Mouse (Mus musculus) intestine, postnatal 0 days (tissue): ENCODE results near the gene Cntrl. TPM values are rescaled to one million over a fixed set of nuclear protein-coding genes. Genes with fewer than 3 reads are reported as not detected.

ENCODE experiments used
- ATAC-seq: fragments of 200-750 bp; cut with Nextera tagmentation; 2 replicates; pipeline ENCODE4 v1.8.0; 2017; ENCODE audit warnings: mild to moderate bottlenecking, moderate TSS enrichment, moderate library complexity
- H3K27ac ChIP-seq: fragments of 300-500 bp; sonication (generic); 2 replicates; pipeline ENCODE4 v1.5.1; 2014; ENCODE audit warnings: mild to moderate bottlenecking, low read depth, low read length, moderate library complexity
- H3K27me3 ChIP-seq: fragments of 300-500 bp; sonication (generic); replicated peaks from 2 replicates; pipeline ENCODE4 v1.6.1; 2014; ENCODE audit warnings: low read length, mixed read lengths; ENCODE audit not compliant: control insufficient read depth, insufficient read depth
- H3K36me3 ChIP-seq: fragments of 300-500 bp; sonication (generic); 2 replicates; pipeline ENCODE4 v1.6.1; 2014; ENCODE audit warnings: mild to moderate bottlenecking, moderate library complexity; ENCODE audit not compliant: control insufficient read depth, insufficient read depth
- H3K4me1 ChIP-seq: fragments of 300-500 bp; sonication (generic); replicated peaks from 2 replicates; pipeline ENCODE4 v1.6.1; 2014; ENCODE audit warnings: antibody characterized with exemption, low read length, mixed read lengths; ENCODE audit not compliant: control insufficient read depth, insufficient read depth
- H3K4me2 ChIP-seq: fragments of 300-500 bp; sonication (generic); replicated peaks from 2 replicates; pipeline ENCODE4 v1.6.1; 2014; ENCODE audit warnings: low read depth, mild to moderate bottlenecking, moderate library complexity
- H3K4me3 ChIP-seq: fragments of 300-500 bp; sonication (generic); 2 replicates; pipeline ENCODE4 v1.5.1; 2014; ENCODE audit warnings: low read depth, low read length
- H3K9ac ChIP-seq: fragments of 300-500 bp; sonication (generic); 2 replicates; pipeline ENCODE4 v1.6.1; 2014; ENCODE audit warnings: mild to moderate bottlenecking, low read depth, low read length
- H3K9me3 ChIP-seq: fragments of 300-500 bp; sonication (generic); 2 replicates; pipeline ENCODE4 v1.6.1; 2016; ENCODE audit warnings: mixed run types; ENCODE audit not compliant: control insufficient read depth
- CTCF ChIP-seq: sonication (generic); IDR thresholded peaks from 2 replicates; pipeline ENCODE4 v1.5.1; 2016; ENCODE audit warnings: low read depth, mild to moderate bottlenecking, control low read depth, antibody characterized with exemption, moderate library complexity
- WGBS: fragments of 180-500 bp; shearing (Covaris S2); extraction: QIAGEN DNeasy Blood & Tissue Kit; methylation state at CpG from one replicate; pipeline ENCODE4 v1.1.7; 2014; 5-methylcytosine and 5-hydroxymethylcytosine counted together
- polyA plus RNA-seq: library from polyadenylated mRNA; unstranded; fragments of >200 nt; fragmentation: Nextera tagmentation; extraction: Ambion mirVana; gene quantifications from 2 replicates; pipeline ENCODE4 v1.2.1, GENCODE M21; 2015

The Cntrl gene
- polyA plus RNA-seq, 1 experiment from 2014 or later: 9.8 TPM

DNA sequence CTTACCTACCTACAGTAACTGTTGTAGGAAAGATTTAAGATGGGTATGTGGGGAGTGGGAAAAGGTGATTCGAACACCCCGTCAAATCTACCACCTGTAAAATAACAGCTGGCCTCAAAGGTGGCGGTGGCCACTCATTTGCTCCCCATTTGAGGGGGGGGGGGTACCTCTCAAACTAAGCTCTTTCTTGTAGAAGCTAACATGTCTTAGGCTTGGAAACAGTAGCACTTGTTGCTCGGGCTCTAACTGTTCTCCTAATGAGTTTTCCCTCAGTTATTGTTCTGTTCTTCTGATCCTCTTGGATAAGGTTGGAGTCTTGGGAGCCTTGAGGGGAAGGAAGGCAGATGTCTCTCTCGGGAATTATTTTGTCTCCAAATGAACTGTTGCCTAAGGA lies 23.4 kb downstream of the Cntrl start:
- Histone ChIP-seq H3K4me2 (peak overlapping the region; percentile 71), H3K9me3 (no peaks in the 10 kb centered on the region), H3K27ac (peak overlapping the region; percentile 69), H3K27me3 (no peaks in the 10 kb centered on the region), H3K36me3 (peaks cover 17% of the 10 kb centered on the region), H3K4me3 (peak overlapping the region; percentile 47), H3K4me1 (no peaks in the 10 kb centered on the region; the same call in 1 of the 2 replicates), H3K9ac (peak overlapping the region; percentile 13; the same call in 1 of the 2 replicates)
- ATAC-seq: no peak
- 2% methylated on average over 5 of the region's 5 CpGs for WGBS
- no peak for TF ChIP-seq CTCF

GRCm38 (mm10) chr2:35133891-35134290 lies 24.6 kb downstream of the Cntrl start:
- no peaks in the 10 kb centered on the region for H3K27me3 ChIP-seq
- no peak for ATAC-seq
- H3K36me3 ChIP-seq: peaks cover 27% of the 10 kb centered on the region
- 81% methylated on average over 5 of the region's 5 CpGs for WGBS
- TF ChIP-seq CTCF: no peak
- H3K4me1 ChIP-seq: no peaks in the 10 kb centered on the region; the same call in 1 of the 2 replicates
- H3K4me2 ChIP-seq: no peak overlapping the region
- H3K9ac ChIP-seq: no peak overlapping the region
- no peak overlapping the region for H3K27ac ChIP-seq
- no peaks in the 10 kb centered on the region for H3K9me3 ChIP-seq
- H3K4me3 ChIP-seq: no peak overlapping the region

DNA sequence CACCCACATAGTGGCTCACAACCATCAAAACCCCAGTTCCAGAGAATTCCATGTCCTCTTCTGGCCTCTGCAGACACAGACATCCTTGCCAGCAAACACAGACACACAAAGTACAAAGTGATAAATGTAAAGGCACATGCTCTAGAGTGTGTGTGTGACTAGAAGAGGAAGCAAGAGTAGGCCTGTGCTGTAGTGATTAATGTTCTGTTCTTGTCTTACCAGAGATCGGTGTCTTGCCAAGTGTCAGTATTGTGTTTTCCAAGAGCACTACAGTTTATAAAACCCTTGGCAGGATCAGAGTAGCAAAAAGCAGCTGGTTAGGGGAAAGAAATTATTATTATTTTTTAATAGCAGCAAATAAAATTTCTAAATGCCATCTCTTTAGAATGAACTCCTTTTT lies 29.3 kb downstream of the Cntrl start:
- WGBS: 54% methylated on average over 1 of the region's 1 CpGs
- Histone ChIP-seq H3K4me3 (no peak overlapping the region), H3K9me3 (no peaks in the 10 kb centered on the region), H3K9ac (no peak overlapping the region), H3K36me3 (peaks cover 56% of the 10 kb centered on the region), H3K4me2 (no peak overlapping the region), H3K27me3 (no peaks in the 10 kb centered on the region), H3K27ac (no peak overlapping the region), H3K4me1 (no peaks in the 10 kb centered on the region)
- no peak for TF ChIP-seq CTCF
- ATAC-seq: no peak

DNA sequence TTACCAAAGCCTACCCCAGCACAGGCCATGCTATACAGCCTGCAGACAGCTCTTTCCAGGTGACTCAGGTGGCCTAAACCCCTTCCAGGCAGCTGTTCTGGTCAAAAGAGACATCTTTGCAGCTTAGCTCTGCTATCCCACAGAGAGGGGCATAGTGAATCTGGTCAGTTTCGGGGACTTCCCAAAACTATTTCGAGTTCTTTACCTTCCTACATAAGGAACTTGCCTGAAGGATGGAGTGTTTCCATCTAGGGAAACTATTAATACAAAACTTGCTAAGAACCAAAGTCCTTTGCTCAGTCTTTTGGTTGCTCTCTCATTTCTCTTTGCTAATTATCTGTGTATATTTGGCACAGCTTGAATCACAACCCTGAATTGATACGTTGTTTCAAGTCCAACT lies 32.4 kb downstream of the Cntrl start:
- Histone ChIP-seq H3K36me3 (peaks cover 66% of the 10 kb centered on the region), H3K27ac (no peak overlapping the region), H3K4me2 (no peak overlapping the region), H3K9me3 (no peaks in the 10 kb centered on the region), H3K9ac (no peak overlapping the region), H3K27me3 (no peaks in the 10 kb centered on the region), H3K4me3 (no peak overlapping the region), H3K4me1 (no peaks in the 10 kb centered on the region)
- ATAC-seq: no peak
- TF ChIP-seq CTCF: no peak
- 96% methylated on average over 3 of the region's 3 CpGs for WGBS

DNA sequence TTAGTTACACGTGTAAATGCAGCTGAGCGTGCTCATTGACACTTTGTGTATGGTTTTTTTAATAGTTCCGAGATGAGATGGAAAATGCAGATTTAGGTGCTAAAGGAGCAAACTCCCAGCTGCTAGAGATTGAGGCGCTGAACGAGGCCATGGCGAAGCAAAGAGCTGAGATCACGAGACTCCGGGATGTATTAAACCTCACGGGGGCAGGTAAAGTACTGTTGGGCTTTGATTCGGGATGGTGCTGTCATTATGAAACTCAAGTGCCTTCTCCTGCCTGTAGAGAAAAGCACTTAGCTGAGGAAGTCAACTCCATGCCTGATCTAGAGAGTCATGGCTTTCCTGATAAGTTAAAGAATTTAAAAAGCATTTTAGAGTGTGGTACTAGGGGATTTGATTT lies 39.5 kb downstream of the Cntrl start:
- Histone ChIP-seq H3K4me2 (no peak overlapping the region), H3K27me3 (no peaks in the 10 kb centered on the region), H3K9ac (no peak overlapping the region), H3K4me1 (peaks cover 5% of the 10 kb centered on the region; the same call in 1 of the 2 replicates), H3K9me3 (no peaks in the 10 kb centered on the region), H3K27ac (no peak overlapping the region), H3K4me3 (no peak overlapping the region), H3K36me3 (peaks cover 79% of the 10 kb centered on the region)
- no peak for ATAC-seq
- TF ChIP-seq CTCF: no peak
- 93% methylated on average over 10 of the region's 10 CpGs for WGBS

GRCm38 (mm10) chr2:35151303-35151882 lies 42.1 kb downstream of the Cntrl start:
- no peak for TF ChIP-seq CTCF
- H3K4me2 ChIP-seq: peak overlapping the region; percentile 30; the same call in 1 of the 2 replicates
- 73% methylated on average over 13 of the region's 13 CpGs for WGBS
- no peaks in the 10 kb centered on the region for H3K27me3 ChIP-seq
- peak; percentile 61 for ATAC-seq
- H3K9ac ChIP-seq: no peak overlapping the region
- H3K9me3 ChIP-seq: no peaks in the 10 kb centered on the region
- peak overlapping the region; percentile 78 for H3K27ac ChIP-seq
- H3K4me1 ChIP-seq: peaks cover 5% of the 10 kb centered on the region; the same call in 1 of the 2 replicates
- peaks cover 85% of the 10 kb centered on the region for H3K36me3 ChIP-seq
- H3K4me3 ChIP-seq: no peak overlapping the region
